Mouse (Mus musculus): ENCODE measurements around the gene Rubcnl.

Gene Rubcnl

GRCm38 (mm10) chr14:75015856-75016714 is at the start of gene Rubcnl:
Gene Rubcnl, plus strand, starts transcription at chr14:75016027.
- peak; percentile 71 for DNase-seq (ENCODE audit: low read depth)

GRCm38 (mm10) chr14:74972216-74972615 is 43.6 kb upstream of the Rubcnl start:
- DNase-seq (ENCODE audit: low read depth): peak; percentile 60

- DNase-seq (ENCODE audit: low read depth): no peak
Observed at GRCm38 (mm10) chr14:74972687-74973086, 43.1 kb upstream of the Rubcnl start.

GRCm38 (mm10) chr14:74974136-74974651 is 41.6 kb upstream of the Rubcnl start:
- no peak for DNase-seq (ENCODE audit: low read depth)

GRCm38 (mm10) chr14:74976972-74977371 is 38.9 kb upstream of the Rubcnl start:
- no peak for DNase-seq (ENCODE audit: low read depth)

GRCm38 (mm10) chr14:74981016-74981415 is 34.8 kb upstream of the Rubcnl start:
- no peak for DNase-seq (ENCODE audit: low read depth)

GRCm38 (mm10) chr14:74983079-74983478 is 32.7 kb upstream of the Rubcnl start:
- DNase-seq (ENCODE audit: low read depth): no peak

- DNase-seq (ENCODE audit: low read depth): no peak
Observed at GRCm38 (mm10) chr14:74984817-74985391, 30.9 kb upstream of the Rubcnl start.

- DNase-seq (ENCODE audit: low read depth): no peak
Observed at GRCm38 (mm10) chr14:74985658-74986057, 30.2 kb upstream of the Rubcnl start.

GRCm38 (mm10) chr14:74986527-74986926 is 29.3 kb upstream of the Rubcnl start:
- DNase-seq (ENCODE audit: low read depth): no peak

GRCm38 (mm10) chr14:74989322-74989721 is 26.5 kb upstream of the Rubcnl start:
- no peak for DNase-seq (ENCODE audit: low read depth)

GRCm38 (mm10) chr14:74989909-74990308 is 25.9 kb upstream of the Rubcnl start:
- no peak for DNase-seq (ENCODE audit: low read depth)

- peak; percentile 75 for DNase-seq (ENCODE audit: low read depth)
Observed at GRCm38 (mm10) chr14:74990504-74990903, 25.3 kb upstream of the Rubcnl start.

GRCm38 (mm10) chr14:74996556-74996955 is 19.3 kb upstream of the Rubcnl start:
- DNase-seq (ENCODE audit: low read depth): no peak

- no peak for DNase-seq (ENCODE audit: low read depth)
Observed at GRCm38 (mm10) chr14:74997041-74997440, 18.8 kb upstream of the Rubcnl start.

- no peak for DNase-seq (ENCODE audit: low read depth)
Observed at GRCm38 (mm10) chr14:75001364-75001763, 14.5 kb upstream of the Rubcnl start.

GRCm38 (mm10) chr14:75003356-75003755 is 12.5 kb upstream of the Rubcnl start:
- no peak for DNase-seq (ENCODE audit: low read depth)

- DNase-seq (ENCODE audit: low read depth): no peak
Observed at GRCm38 (mm10) chr14:75005478-75006199, 10.2 kb upstream of the Rubcnl start.

GRCm38 (mm10) chr14:75010346-75010745 is 5.5 kb upstream of the Rubcnl start:
- no peak for DNase-seq (ENCODE audit: low read depth)

GRCm38 (mm10) chr14:75010986-75011655 is 4.7 kb upstream of the Rubcnl start:
- DNase-seq (ENCODE audit: low read depth): no peak

GRCm38 (mm10) chr14:75016715-75017020 is 841 bp downstream of the Rubcnl start:
- DNase-seq (ENCODE audit: low read depth): no peak

GRCm38 (mm10) chr14:75017277-75017676 is 1.4 kb downstream of the Rubcnl start:
- no peak for DNase-seq (ENCODE audit: low read depth)

All from c-Kit-positive CD71-positive TER-119-negative erythroid progenitor cells, embryonic 14.5 days (primary cell).